Mouse (Mus musculus) CD4-positive, CD25-positive, alpha-beta regulatory T cell, adult 2 months (primary cell): ENCODE measurements around the gene Alox12.

Experiments
- DNase-seq: peaks from one replicate; pipeline ENCODE4 v3.0.0-alpha.2; 2012; ENCODE audit warnings: low read depth, low spot score

The Alox12 gene

GRCm38 (mm10) chr11:70193354-70194285 is 61.5 kb downstream of the Alox12 start:
- DNase-seq: no peak

GRCm38 (mm10) chr11:70192157-70192556 is 63.0 kb downstream of the Alox12 start:
- no peak for DNase-seq
